Mouse (Mus musculus): ENCODE data around the gene Plxna4.

Plxna4 gene

GRCm38 (mm10) chr6:32588056-32588671, at the start of gene Plxna4:
Gene Plxna4, minus strand, starts transcription at chr6:32588192.
- DNase-seq (ENCODE audit: low read depth, low spot score), result no peak

- no peak for DNase-seq (ENCODE audit: low read depth, low spot score)
These were observed 49.7 kb upstream of the Plxna4 start for GRCm38 (mm10) chr6:32637568-32638183.

- DNase-seq (ENCODE audit: low read depth, low spot score), result no peak
These were observed 22.7 kb upstream of the Plxna4 start for GRCm38 (mm10) chr6:32610712-32611111.

- DNase-seq (ENCODE audit: low read depth, low spot score), result no peak
These were observed 18.8 kb upstream of the Plxna4 start for GRCm38 (mm10) chr6:32606787-32607186.

GRCm38 (mm10) chr6:32605581-32605980, 17.6 kb upstream of the Plxna4 start:
- no peak for DNase-seq (ENCODE audit: low read depth, low spot score)

- DNase-seq (ENCODE audit: low read depth, low spot score), result no peak
These were observed 16.9 kb upstream of the Plxna4 start for GRCm38 (mm10) chr6:32604901-32605300.

GRCm38 (mm10) chr6:32602130-32602529, 14.1 kb upstream of the Plxna4 start:
- no peak for DNase-seq (ENCODE audit: low read depth, low spot score)

- no peak for DNase-seq (ENCODE audit: low read depth, low spot score)
These were observed 13.3 kb upstream of the Plxna4 start for GRCm38 (mm10) chr6:32601306-32601705.

GRCm38 (mm10) chr6:32595591-32595990, 7.6 kb upstream of the Plxna4 start:
- DNase-seq (ENCODE audit: low read depth, low spot score), result no peak

GRCm38 (mm10) chr6:32590979-32591758, 3.2 kb upstream of the Plxna4 start:
- DNase-seq (ENCODE audit: low read depth, low spot score), result peak; percentile 28

GRCm38 (mm10) chr6:32589632-32590031, 1.6 kb upstream of the Plxna4 start:
- no peak for DNase-seq (ENCODE audit: low read depth, low spot score)

GRCm38 (mm10) chr6:32587136-32588009, 619 bp downstream of the Plxna4 start:
- DNase-seq (ENCODE audit: low read depth, low spot score), result no peak

- DNase-seq (ENCODE audit: low read depth, low spot score), result no peak
These were observed 1.2 kb downstream of the Plxna4 start for GRCm38 (mm10) chr6:32586821-32587135.

GRCm38 (mm10) chr6:32586390-32586789, 1.6 kb downstream of the Plxna4 start:
- no peak for DNase-seq (ENCODE audit: low read depth, low spot score)

GRCm38 (mm10) chr6:32585211-32585610, 2.8 kb downstream of the Plxna4 start:
- DNase-seq (ENCODE audit: low read depth, low spot score), result no peak

- no peak for DNase-seq (ENCODE audit: low read depth, low spot score)
These were observed 3.6 kb downstream of the Plxna4 start for GRCm38 (mm10) chr6:32584243-32584880.

- no peak for DNase-seq (ENCODE audit: low read depth, low spot score)
These were observed 4.4 kb downstream of the Plxna4 start for GRCm38 (mm10) chr6:32583582-32583981.

- DNase-seq (ENCODE audit: low read depth, low spot score), result no peak
These were observed 16.5 kb downstream of the Plxna4 start for GRCm38 (mm10) chr6:32571485-32571884.

GRCm38 (mm10) chr6:32570445-32570844, 17.5 kb downstream of the Plxna4 start:
- no peak for DNase-seq (ENCODE audit: low read depth, low spot score)

- DNase-seq (ENCODE audit: low read depth, low spot score), result no peak
These were observed 18.1 kb downstream of the Plxna4 start for GRCm38 (mm10) chr6:32569919-32570318.

GRCm38 (mm10) chr6:32546915-32547314, 41.1 kb downstream of the Plxna4 start:
- no peak for DNase-seq (ENCODE audit: low read depth, low spot score)
